Mouse (Mus musculus) hindbrain, embryonic 13.5 days (tissue): ENCODE results near the gene Mybpc2. TPM values are rescaled to one million over a fixed set of nuclear protein-coding genes. Genes with fewer than 3 reads are reported as not detected.

Experiments
- ATAC-seq: fragments of 200-750 bp; cut with Nextera tagmentation; 2 replicates; pipeline ENCODE4 v1.8.0; 2017; ENCODE audit warnings: moderate TSS enrichment; ENCODE audit not compliant: low FRiP score
- H3K27ac ChIP-seq: fragments of 300-500 bp; sonication (generic); 2 replicates; pipeline ENCODE4 v1.5.1; 2015; ENCODE audit warnings: inconsistent platforms, mild to moderate bottlenecking, moderate library complexity
- H3K27me3 ChIP-seq: fragments of 300-500 bp; sonication (generic); 2 replicates; pipeline ENCODE4 v1.6.1; 2015; ENCODE audit warnings: mild to moderate bottlenecking, inconsistent platforms
- H3K36me3 ChIP-seq: fragments of 300-500 bp; sonication (generic); 2 replicates; pipeline ENCODE4 v1.6.1; 2015; ENCODE audit warnings: mild to moderate bottlenecking, inconsistent platforms
- H3K4me1 ChIP-seq: fragments of 300-500 bp; sonication (generic); replicated peaks from 2 replicates; pipeline ENCODE4 v1.6.1; 2015; ENCODE audit warnings: inconsistent platforms
- H3K4me2 ChIP-seq: fragments of 300-500 bp; sonication (generic); 2 replicates; pipeline ENCODE4 v1.6.1; 2015; ENCODE audit warnings: inconsistent platforms, mild to moderate bottlenecking, moderate library complexity
- H3K4me3 ChIP-seq: fragments of 300-500 bp; sonication (generic); 2 replicates; pipeline ENCODE4 v1.5.1; 2015; ENCODE audit warnings: mild to moderate bottlenecking, inconsistent platforms
- H3K9ac ChIP-seq: fragments of 300-500 bp; sonication (generic); 2 replicates; pipeline ENCODE4 v1.6.1; 2015; ENCODE audit warnings: mild to moderate bottlenecking, inconsistent platforms
- H3K9me3 ChIP-seq: fragments of 300-500 bp; sonication (generic); 2 replicates; pipeline ENCODE4 v1.6.1; 2016; ENCODE audit warnings: inconsistent platforms
- WGBS: fragments of 180-500 bp; shearing (Covaris S2); methylation state at CpG from one replicate; pipeline ENCODE4 v1.1.7; 2015; 5-methylcytosine and 5-hydroxymethylcytosine counted together
- polyA plus RNA-seq: library from polyadenylated mRNA; unstranded; fragments of >200 nt; fragmentation: Nextera tagmentation; extraction: Ambion mirVana; gene quantifications from 2 replicates; pipeline ENCODE4 v1.2.1, GENCODE M21; 2015

Mybpc2 gene
- polyA plus RNA-seq, 1 experiment from 2014 or later, result 0.08 TPM

- WGBS, result 88% methylated on average over 16 of the region's 16 CpGs
- Histone ChIP-seq H3K27ac (no peak overlapping the region), H3K4me1 (peaks cover 84% of the 10 kb centered on the region), H3K9ac (no peak overlapping the region), H3K4me2 (no peak overlapping the region), H3K27me3 (0 out of 2 replicates have a peak, but pooled peaks cover 5% of the 10 kb centered on the region), H3K36me3 (no peaks in the 10 kb centered on the region), H3K4me3 (no peak overlapping the region), H3K9me3 (no peaks in the 10 kb centered on the region)
- no peak for ATAC-seq
These were observed 53.5 kb downstream of the Mybpc2 start for GRCm38 (mm10) chr7:44470696-44471612.

GRCm38 (mm10) chr7:44469677-44470675 lies 54.5 kb downstream of the Mybpc2 start:
- Histone ChIP-seq H3K4me3 (no peak overlapping the region), H3K4me1 (peaks cover 88% of the 10 kb centered on the region), H3K27ac (peak overlapping the region; percentile 95), H3K36me3 (no peaks in the 10 kb centered on the region), H3K27me3 (no peaks in the 10 kb centered on the region), H3K9me3 (no peaks in the 10 kb centered on the region), H3K9ac (peak overlapping the region; percentile 77), H3K4me2 (no peak overlapping the region)
- ATAC-seq, result no peak
- 88% methylated on average over 16 of the region's 16 CpGs for WGBS

GRCm38 (mm10) chr7:44468644-44469285 lies 55.7 kb downstream of the Mybpc2 start:
- Histone ChIP-seq H3K9me3 (no peaks in the 10 kb centered on the region), H3K4me1 (peaks cover 90% of the 10 kb centered on the region), H3K4me2 (peak overlapping the region; percentile 71), H3K9ac (peak overlapping the region; percentile 77), H3K27me3 (no peaks in the 10 kb centered on the region), H3K27ac (peak overlapping the region; percentile 95), H3K4me3 (peak overlapping the region; percentile 53), H3K36me3 (peaks cover 5% of the 10 kb centered on the region)
- no peak for ATAC-seq
- WGBS, result 55% methylated on average over 15 of the region's 15 CpGs

- WGBS, result under 1% methylated on average over 42 of the region's 42 CpGs
- Histone ChIP-seq H3K4me2 (peak within 1 kb of the TSS; percentile 71), H3K36me3 (peaks cover 14% of the 10 kb centered on the region), H3K27ac (peak within 1 kb of the TSS; percentile 95), H3K4me1 (peaks cover 93% of the 10 kb centered on the region), H3K9me3 (no peaks in the 10 kb centered on the region), H3K27me3 (no peaks in the 10 kb centered on the region), H3K9ac (peak within 1 kb of the TSS; percentile 77), H3K4me3 (peak within 1 kb of the TSS; percentile 53)
- peak; percentile 94 for ATAC-seq
These were observed 56.5 kb downstream of the Mybpc2 start, which contains the start of gene Josd2 for GRCm38 (mm10) chr7:44467811-44468411. Gene Josd2, plus strand, starts transcription at chr7:44467980.

- Histone ChIP-seq H3K4me3 (no peak overlapping the region; the same call in 1 of the 2 replicates), H3K4me2 (peak overlapping the region; percentile 71; the same call in 1 of the 2 replicates), H3K27me3 (peaks cover 2% of the 10 kb centered on the region), H3K9ac (peak overlapping the region; percentile 20), H3K27ac (peak overlapping the region; percentile 95), H3K9me3 (no peaks in the 10 kb centered on the region), H3K4me1 (peaks cover 93% of the 10 kb centered on the region), H3K36me3 (peaks cover 24% of the 10 kb centered on the region)
- 80% methylated on average over 16 of the region's 16 CpGs for WGBS
- no peak; the same call in 1 of the 2 replicates for ATAC-seq
These were observed 57.6 kb downstream of the Mybpc2 start for GRCm38 (mm10) chr7:44466888-44467311.

- Histone ChIP-seq H3K9me3 (no peaks in the 10 kb centered on the region), H3K9ac (peak overlapping the region; percentile 20), H3K27me3 (peaks cover 9% of the 10 kb centered on the region), H3K4me3 (no peak overlapping the region), H3K27ac (peak overlapping the region; percentile 95), H3K4me2 (no peak overlapping the region), H3K4me1 (peaks cover 92% of the 10 kb centered on the region), H3K36me3 (peaks cover 31% of the 10 kb centered on the region)
- WGBS, result 81% methylated on average over 10 of the region's 10 CpGs
- ATAC-seq, result no peak
These were observed 58.2 kb downstream of the Mybpc2 start for GRCm38 (mm10) chr7:44466006-44466887.

- WGBS, result 39% methylated on average over 2 of the region's 2 CpGs
- Histone ChIP-seq H3K36me3 (peaks cover 42% of the 10 kb centered on the region), H3K4me1 (peaks cover 85% of the 10 kb centered on the region), H3K4me3 (no peak within 1 kb of the TSS), H3K27ac (peak within 1 kb of the TSS; percentile 95), H3K4me2 (peak within 1 kb of the TSS; percentile 10; the same call in 1 of the 2 replicates), H3K9ac (peak within 1 kb of the TSS; percentile 60), H3K27me3 (peaks cover 13% of the 10 kb centered on the region), H3K9me3 (no peaks in the 10 kb centered on the region)
- ATAC-seq, result no peak
These were observed 59.3 kb downstream of the Mybpc2 start, which contains the start of gene Aspdh for GRCm38 (mm10) chr7:44465111-44465510. Gene Aspdh, plus strand, starts transcription at chr7:44465391.

GRCm38 (mm10) chr7:44464511-44464910 lies 59.9 kb downstream of the Mybpc2 start:
- H3K36me3 ChIP-seq, result peaks cover 48% of the 10 kb centered on the region
- H3K4me1 ChIP-seq, result peaks cover 79% of the 10 kb centered on the region
- H3K4me3 ChIP-seq, result no peak overlapping the region
- peak overlapping the region; percentile 95 for H3K27ac ChIP-seq
- 11% methylated on average over 4 of the region's 4 CpGs for WGBS
- peaks cover 13% of the 10 kb centered on the region for H3K27me3 ChIP-seq
- no peaks in the 10 kb centered on the region for H3K9me3 ChIP-seq
- peak overlapping the region; percentile 60 for H3K9ac ChIP-seq
- peak overlapping the region; percentile 10; the same call in 1 of the 2 replicates for H3K4me2 ChIP-seq
- peak; percentile 1; the same call in 1 of the 2 replicates for ATAC-seq

GRCm38 (mm10) chr7:44463556-44464225 lies 60.8 kb downstream of the Mybpc2 start:
- Histone ChIP-seq H3K4me2 (no peak overlapping the region; the same call in 1 of the 2 replicates), H3K9me3 (no peaks in the 10 kb centered on the region), H3K36me3 (peaks cover 56% of the 10 kb centered on the region), H3K4me3 (no peak overlapping the region), H3K9ac (peak overlapping the region; percentile 60), H3K27ac (peak overlapping the region; percentile 95), H3K27me3 (peaks cover 13% of the 10 kb centered on the region), H3K4me1 (peaks cover 71% of the 10 kb centered on the region)
- ATAC-seq, result no peak
- WGBS, result 84% methylated on average over 10 of the region's 10 CpGs

GRCm38 (mm10) chr7:44463056-44463425 lies 61.4 kb downstream of the Mybpc2 start:
- Histone ChIP-seq H3K27me3 (peaks cover 13% of the 10 kb centered on the region), H3K4me3 (no peak overlapping the region), H3K9me3 (no peaks in the 10 kb centered on the region), H3K4me2 (no peak overlapping the region), H3K36me3 (peaks cover 63% of the 10 kb centered on the region), H3K27ac (peak overlapping the region; percentile 95; the same call in 1 of the 2 replicates), H3K4me1 (peaks cover 66% of the 10 kb centered on the region), H3K9ac (0 out of 2 replicates have a peak overlapping the region, but pooled peaks have one; percentile 60)
- WGBS, result 41% methylated on average over 8 of the region's 8 CpGs
- ATAC-seq, result no peak
